Mouse (Mus musculus) midbrain, embryonic 16.5 days (tissue): ENCODE data around the gene Eef2k. TPM values are rescaled to one million over a fixed set of nuclear protein-coding genes. Genes with fewer than 3 reads are reported as not detected.
A peak's percentile ranks its signal among the peaks of the same experiment; 100 is the strongest.

Experiments
- ATAC-seq: fragments of 200-750 bp; cut with Nextera tagmentation; 2 replicates; pipeline ENCODE4 v1.8.0; 2017; ENCODE audit warnings: moderate TSS enrichment
- H3K27ac ChIP-seq: fragments of 300-500 bp; sonication (generic); 2 replicates; pipeline ENCODE4 v1.5.1; 2014; ENCODE audit warnings: mild to moderate bottlenecking, low read length, mixed read lengths
- H3K27me3 ChIP-seq: fragments of 300-500 bp; sonication (generic); 2 replicates; pipeline ENCODE4 v1.6.1; 2014; ENCODE audit warnings: low read depth, low read length, mixed read lengths; ENCODE audit not compliant: control insufficient read depth, insufficient read depth
- H3K36me3 ChIP-seq: fragments of 300-500 bp; sonication (generic); 2 replicates; pipeline ENCODE4 v1.6.1; 2014; ENCODE audit warnings: mild to moderate bottlenecking, low read length, moderate library complexity, mixed read lengths; ENCODE audit not compliant: control insufficient read depth, insufficient read depth
- H3K4me1 ChIP-seq: fragments of 300-500 bp; sonication (generic); 2 replicates; pipeline ENCODE4 v1.6.1; 2014; ENCODE audit warnings: mild to moderate bottlenecking, low read length, mixed read lengths; ENCODE audit not compliant: control insufficient read depth, insufficient read depth
- H3K4me2 ChIP-seq: fragments of 300-500 bp; sonication (generic); 2 replicates; pipeline ENCODE4 v1.6.1; 2014; ENCODE audit warnings: mild to moderate bottlenecking, low read length, mixed read lengths
- H3K4me3 ChIP-seq: fragments of 300-500 bp; sonication (generic); 2 replicates; pipeline ENCODE4 v1.5.1; 2014; ENCODE audit warnings: low read depth, mild to moderate bottlenecking, low read length, moderate library complexity, mixed read lengths
- H3K9ac ChIP-seq: fragments of 300-500 bp; sonication (generic); 2 replicates; pipeline ENCODE4 v1.6.1; 2014; ENCODE audit warnings: low read depth, low read length, mixed read lengths
- H3K9me3 ChIP-seq: fragments of 300-500 bp; sonication (generic); replicated peaks from 2 replicates; pipeline ENCODE4 v1.6.1; 2014; ENCODE audit warnings: mild to moderate bottlenecking, low read length, mixed read lengths; ENCODE audit not compliant: control insufficient read depth, poor library complexity, severe bottlenecking
- WGBS: fragments of 180-500 bp; shearing (Covaris S2); extraction: QIAGEN DNeasy Blood & Tissue Kit; methylation state at CpG from one replicate; pipeline ENCODE4 v1.1.7; 2014; 5-methylcytosine and 5-hydroxymethylcytosine counted together
- polyA plus RNA-seq: library from polyadenylated mRNA; unstranded; fragments of >200 nt; fragmentation: Nextera tagmentation; extraction: Ambion mirVana; gene quantifications from 2 replicates; pipeline ENCODE4 v1.2.1, GENCODE M21; 2015

The Eef2k gene
- polyA plus RNA-seq, 1 experiment from 2014 or later, result 35.4 TPM

GRCm38 (mm10) chr7:120825097-120825496 is 17.5 kb upstream of the Eef2k start:
- no peak for ATAC-seq
- peaks cover 3% of the 10 kb centered on the region; the same call in 1 of the 2 replicates for H3K27me3 ChIP-seq
- WGBS, result 60% methylated on average over 2 of the region's 2 CpGs
- no peak overlapping the region for H3K9ac ChIP-seq
- no peak overlapping the region for H3K27ac ChIP-seq
- no peaks in the 10 kb centered on the region for H3K4me1 ChIP-seq
- no peak overlapping the region for H3K4me2 ChIP-seq
- no peak overlapping the region for H3K4me3 ChIP-seq
- H3K9me3 ChIP-seq, result no peaks in the 10 kb centered on the region
- H3K36me3 ChIP-seq, result no peaks in the 10 kb centered on the region

GRCm38 (mm10) chr7:120826408-120826807 is 16.2 kb upstream of the Eef2k start:
- no peaks in the 10 kb centered on the region for H3K9me3 ChIP-seq
- H3K4me2 ChIP-seq, result no peak overlapping the region
- WGBS, result 19% methylated on average over 3 of the region's 3 CpGs
- H3K4me3 ChIP-seq, result no peak overlapping the region
- H3K9ac ChIP-seq, result no peak overlapping the region
- no peak for ATAC-seq
- no peaks in the 10 kb centered on the region for H3K36me3 ChIP-seq
- peaks cover 9% of the 10 kb centered on the region for H3K4me1 ChIP-seq
- H3K27me3 ChIP-seq, result peaks cover 3% of the 10 kb centered on the region; the same call in 1 of the 2 replicates
- no peak overlapping the region for H3K27ac ChIP-seq

GRCm38 (mm10) chr7:120830431-120831381 is 11.9 kb upstream of the Eef2k start:
- under 1% methylated on average over 46 of the region's 46 CpGs for WGBS
- H3K4me3 ChIP-seq, result peak overlapping the region; percentile 66
- H3K9me3 ChIP-seq, result no peaks in the 10 kb centered on the region
- peaks cover 7% of the 10 kb centered on the region for H3K27me3 ChIP-seq
- peak; percentile 22 for ATAC-seq
- peak overlapping the region; percentile 73 for H3K27ac ChIP-seq
- peak overlapping the region; percentile 92 for H3K4me2 ChIP-seq
- H3K4me1 ChIP-seq, result peaks cover 11% of the 10 kb centered on the region
- H3K36me3 ChIP-seq, result no peaks in the 10 kb centered on the region
- peak overlapping the region; percentile 74 for H3K9ac ChIP-seq

- peaks cover 11% of the 10 kb centered on the region for H3K4me1 ChIP-seq
- H3K9me3 ChIP-seq, result no peaks in the 10 kb centered on the region
- ATAC-seq, result no peak
- peak overlapping the region; percentile 18; the same call in 1 of the 2 replicates for H3K9ac ChIP-seq
- peak overlapping the region; percentile 68 for H3K4me3 ChIP-seq
- no peaks in the 10 kb centered on the region for H3K36me3 ChIP-seq
- H3K27ac ChIP-seq, result peak overlapping the region; percentile 91
- peaks cover 3% of the 10 kb centered on the region for H3K27me3 ChIP-seq
- 36% methylated on average over 6 of the region's 6 CpGs for WGBS
- peak overlapping the region; percentile 55 for H3K4me2 ChIP-seq
Observed at GRCm38 (mm10) chr7:120834426-120834825, 8.2 kb upstream of the Eef2k start.

GRCm38 (mm10) chr7:120834863-120835372 is 7.7 kb upstream of the Eef2k start:
- Histone ChIP-seq H3K4me3 (peak overlapping the region; percentile 68), H3K9ac (peak overlapping the region; percentile 42; the same call in 1 of the 2 replicates), H3K27me3 (peaks cover 3% of the 10 kb centered on the region), H3K4me1 (peaks cover 11% of the 10 kb centered on the region), H3K36me3 (no peaks in the 10 kb centered on the region), H3K27ac (peak overlapping the region; percentile 91), H3K9me3 (no peaks in the 10 kb centered on the region), H3K4me2 (peak overlapping the region; percentile 55)
- 9% methylated on average over 14 of the region's 14 CpGs for WGBS
- ATAC-seq, result peak; percentile 87

GRCm38 (mm10) chr7:120835449-120836359 is 6.9 kb upstream of the Eef2k start:
- peak overlapping the region; percentile 68 for H3K4me3 ChIP-seq
- under 1% methylated on average over 41 of the region's 41 CpGs for WGBS
- H3K9me3 ChIP-seq, result no peaks in the 10 kb centered on the region
- H3K4me1 ChIP-seq, result peaks cover 6% of the 10 kb centered on the region
- H3K27me3 ChIP-seq, result peaks cover 3% of the 10 kb centered on the region
- peak overlapping the region; percentile 55 for H3K4me2 ChIP-seq
- ATAC-seq, result peak; percentile 89
- peak overlapping the region; percentile 74 for H3K9ac ChIP-seq
- H3K36me3 ChIP-seq, result no peaks in the 10 kb centered on the region
- H3K27ac ChIP-seq, result peak overlapping the region; percentile 91

- WGBS, result 2% methylated on average over 12 of the region's 12 CpGs
- Histone ChIP-seq H3K9me3 (no peaks in the 10 kb centered on the region), H3K9ac (peak overlapping the region; percentile 74; the same call in 1 of the 2 replicates), H3K27ac (peak overlapping the region; percentile 91), H3K4me2 (peak overlapping the region; percentile 55), H3K36me3 (no peaks in the 10 kb centered on the region), H3K4me3 (peak overlapping the region; percentile 68), H3K4me1 (peaks cover 3% of the 10 kb centered on the region), H3K27me3 (peaks cover 3% of the 10 kb centered on the region)
- ATAC-seq, result 0 out of 2 replicates have a peak, but pooled peaks have one; percentile 5
Observed at GRCm38 (mm10) chr7:120836361-120836760, 6.3 kb upstream of the Eef2k start.

GRCm38 (mm10) chr7:120838436-120839160 is 4.0 kb upstream of the Eef2k start:
- Histone ChIP-seq H3K4me2 (no peak overlapping the region), H3K27me3 (no peaks in the 10 kb centered on the region), H3K9ac (no peak overlapping the region), H3K4me3 (no peak overlapping the region), H3K4me1 (peaks cover 2% of the 10 kb centered on the region; the same call in 1 of the 2 replicates), H3K36me3 (no peaks in the 10 kb centered on the region), H3K27ac (no peak overlapping the region), H3K9me3 (no peaks in the 10 kb centered on the region)
- WGBS, result 76% methylated on average over 5 of the region's 5 CpGs
- ATAC-seq, result no peak
